In genomic region chr5:151367881-151368394, GRCm38 (mm10) we compare ENCODE assay signal across 8 mouse cellular contexts.
A peak's percentile ranks its signal among the peaks of the same experiment; 100 is the strongest.
DNase-seq lines count a peak whose midpoint lies in the region; ATAC-seq and TF ChIP-seq lines count a peak whose summit lies in the region.

No protein-coding gene starts in this region.

- no peaks in the 10 kb centered on the region for H3K9me3 ChIP-seq in hindbrain, embryonic 12.5 days (replicated peaks)
- H3K9me3 ChIP-seq in liver, embryonic 11.5 days (ENCODE audit: control insufficient read depth, low read length), result no peaks in the 10 kb centered on the region
- no peaks in the 10 kb centered on the region for H3K9me3 ChIP-seq in midbrain, embryonic 16.5 days (replicated peaks; ENCODE audit: control insufficient read depth, low read length, poor library complexity, severe bottlenecking)

- ATAC-seq in hindbrain, embryonic 12.5 days (ENCODE audit: low FRiP score), result peak; percentile 49
- ATAC-seq in liver, embryonic 11.5 days (replicated peaks; ENCODE audit: low FRiP score), result peak; percentile 19
- ATAC-seq in midbrain, embryonic 16.5 days, result peak; percentile 56

- no peaks in the 10 kb centered on the region for H3K27me3 ChIP-seq in hindbrain, embryonic 12.5 days
- no peaks in the 10 kb centered on the region for H3K27me3 ChIP-seq in liver, embryonic 11.5 days (replicated peaks; ENCODE audit: control insufficient read depth, insufficient read depth, low read length)
- no peaks in the 10 kb centered on the region for H3K27me3 ChIP-seq in midbrain, embryonic 16.5 days (ENCODE audit: control insufficient read depth, insufficient read depth, low read depth, low read length)

- peak overlapping the region; percentile 87 for H3K27ac ChIP-seq in embryonic fibroblast, embryonic 13.5 days (ENCODE audit: insufficient read depth, low read length)
- H3K27ac ChIP-seq in hindbrain, embryonic 12.5 days, result peak overlapping the region; percentile 91
- H3K27ac ChIP-seq in liver, embryonic 11.5 days (ENCODE audit: low read depth, low read length), result peak overlapping the region; percentile 99
- H3K27ac ChIP-seq in midbrain, embryonic 16.5 days (ENCODE audit: low read length), result peak overlapping the region; percentile 93

- peaks cover 4% of the 10 kb centered on the region for H3K4me1 ChIP-seq in embryonic fibroblast, embryonic 13.5 days (ENCODE audit: control insufficient read depth, insufficient read depth, low read length)
- peaks cover 5% of the 10 kb centered on the region for H3K4me1 ChIP-seq in hindbrain, embryonic 12.5 days
- H3K4me1 ChIP-seq in liver, embryonic 11.5 days (replicated peaks; ENCODE audit: control insufficient read depth, insufficient read depth, low read length), result peaks cover 5% of the 10 kb centered on the region
- peaks cover 14% of the 10 kb centered on the region for H3K4me1 ChIP-seq in midbrain, embryonic 16.5 days (ENCODE audit: control insufficient read depth, insufficient read depth, low read length)

- no peaks in the 10 kb centered on the region for H3K36me3 ChIP-seq in hindbrain, embryonic 12.5 days
- no peaks in the 10 kb centered on the region for H3K36me3 ChIP-seq in liver, embryonic 11.5 days (ENCODE audit: control insufficient read depth, insufficient read depth, low read length)
- no peaks in the 10 kb centered on the region for H3K36me3 ChIP-seq in midbrain, embryonic 16.5 days (ENCODE audit: control insufficient read depth, insufficient read depth, low read length)

- H3K4me2 ChIP-seq in hindbrain, embryonic 12.5 days (replicated peaks), result peak overlapping the region; percentile 56
- H3K4me2 ChIP-seq in liver, embryonic 11.5 days, result peak overlapping the region; percentile 80
- H3K4me2 ChIP-seq in midbrain, embryonic 16.5 days (ENCODE audit: low read length), result peak overlapping the region; percentile 55

- 13% methylated on average over 16 of the region's 16 CpGs for WGBS in hindbrain, embryonic 12.5 days
- 8% methylated on average over 16 of the region's 16 CpGs for WGBS in liver, embryonic 11.5 days
- WGBS in midbrain, embryonic 16.5 days, result 7% methylated on average over 16 of the region's 16 CpGs

- no peak for TF ChIP-seq POLR2A in embryonic fibroblast, embryonic 13.5 days (IDR thresholded peaks at IDR 0.05; ENCODE audit: low read depth, low read length)

- peak overlapping the region; percentile 54 for H3K4me3 ChIP-seq in embryonic fibroblast, embryonic 13.5 days (ENCODE audit: insufficient read depth, low read length)
- H3K4me3 ChIP-seq in hindbrain, embryonic 12.5 days, result peak overlapping the region; percentile 46
- H3K4me3 ChIP-seq in liver, embryonic 11.5 days (ENCODE audit: low read depth, low read length), result peak overlapping the region; percentile 60
- H3K4me3 ChIP-seq in midbrain, embryonic 16.5 days (ENCODE audit: low read depth, low read length), result peak overlapping the region; percentile 53

- TF ChIP-seq CTCF in embryonic fibroblast, embryonic 13.5 days (IDR thresholded peaks at IDR 0.05; ENCODE audit: borderline replicate concordance, insufficient read depth, low read length), result no peak

- peak overlapping the region; percentile 68 for H3K9ac ChIP-seq in hindbrain, embryonic 12.5 days
- H3K9ac ChIP-seq in liver, embryonic 11.5 days (ENCODE audit: low read depth, low read length), result peak overlapping the region; percentile 76
- H3K9ac ChIP-seq in midbrain, embryonic 16.5 days (ENCODE audit: low read depth, low read length), result peak overlapping the region; percentile 72

- peak; percentile 57 to 70 for DNase-seq in kidney, adult 8-10 months
- DNase-seq in kidney, adult 11 months, result no peak
- peak; percentile 89 for DNase-seq in NIH3T3 (ENCODE audit: low read depth)
- no peak for DNase-seq in liver, embryonic 11.5 days (ENCODE audit: low spot score)
- no peak for DNase-seq in urinary bladder, postnatal 4 days (ENCODE audit: low spot score in 2 of 2)

Comparison
In these comparisons a context has a peak if more than half of its experiments do, and no peak if none do; other contexts are left out.
1. DNase-seq: peak in kidney, adult 8-10 months (2 of 2) and NIH3T3 (single experiment); none in kidney, adult 11 months (single experiment), liver, embryonic 11.5 days (single experiment) and urinary bladder, postnatal 4 days (0 of 2).
2. Peak in every context shown above with its lines, with median percentiles within 50 percentile points of each other: H3K27ac ChIP-seq, H3K4me3 ChIP-seq, ATAC-seq, H3K4me2 ChIP-seq and H3K9ac ChIP-seq.